Mouse (Mus musculus) MEL (cell line): ENCODE measurements around the gene Dock4. TPM values are rescaled to one million over a fixed set of nuclear protein-coding genes. Genes with fewer than 3 reads are reported as not detected.

Experiments used
- DNase-seq: peaks from one replicate; pipeline ENCODE4 v3.0.0; 2011; ENCODE audit warnings: low read depth, low spot score
- H3K27ac ChIP-seq: 2 replicates; pipeline ENCODE4 v1.5.1; 2012; ENCODE audit warnings: low read depth, mild to moderate bottlenecking, control low read depth, low read length, moderate library complexity; ENCODE audit not compliant: control insufficient read depth
- H3K27me3 ChIP-seq, 2 experiments: fragments of 150-350 bp in 1 of 2; sonication (generic) in 1 of 2; 2 replicates each; pipeline ENCODE4 v1.6.1; 2012; ENCODE audit warnings: low read length in 2 of 2, mild to moderate bottlenecking in 2 of 2, improper control_type of control experiment in 1 of 2, moderate library complexity in 1 of 2; ENCODE audit not compliant: insufficient read depth in 2 of 2, control insufficient read depth in 1 of 2
- H3K36me3 ChIP-seq, 2 experiments: 2 replicates each; pipeline ENCODE4 v1.6.1; 2012 to 2014; ENCODE audit warnings: low read length in 2 of 2, improper control_type of control experiment in 1 of 2, inconsistent platforms in 1 of 2, mild to moderate bottlenecking in 1 of 2; ENCODE audit not compliant: insufficient read depth in 2 of 2, control insufficient read depth in 1 of 2
- H3K4me1 ChIP-seq, 2 experiments: fragments of 150-350 bp in 1 of 2; sonication (generic) in 1 of 2; 2 replicates each; pipeline ENCODE4 v1.6.1; 2012; ENCODE audit warnings: low read length in 2 of 2, improper control_type of control experiment in 1 of 2, mild to moderate bottlenecking in 1 of 2; ENCODE audit not compliant: insufficient read depth in 2 of 2, control insufficient read depth in 1 of 2
- H3K4me3 ChIP-seq, 2 experiments: fragments of 150-350 bp in 1 of 2; sonication (generic) in 1 of 2; 2 replicates each; pipeline ENCODE4 v1.5.1; 2012; ENCODE audit warnings: low read depth in 2 of 2, low read length in 2 of 2, mild to moderate bottlenecking in 2 of 2, moderate library complexity in 2 of 2, control low read depth in 1 of 2, improper control_type of control experiment in 1 of 2; ENCODE audit not compliant: control insufficient read depth in 1 of 2, insufficient read depth in 1 of 2
- H3K79me2 ChIP-seq: 2 replicates; pipeline ENCODE4 v1.6.1; 2012; ENCODE audit warnings: mild to moderate bottlenecking, low read length, moderate library complexity; ENCODE audit not compliant: control insufficient read depth, poor library complexity, insufficient read depth
- H3K9ac ChIP-seq: 2 replicates; pipeline ENCODE4 v1.6.1; 2012; ENCODE audit warnings: low read depth, mild to moderate bottlenecking, control low read depth, low read length, moderate library complexity; ENCODE audit not compliant: control insufficient read depth, poor library complexity, severe bottlenecking
- H3K9me3 ChIP-seq: fragments of 150-350 bp; sonication (generic); replicated peaks from 2 replicates; pipeline ENCODE4 v1.6.1; 2012; ENCODE audit warnings: mild to moderate bottlenecking, low read length, improper control_type of control experiment, moderate library complexity; ENCODE audit not compliant: insufficient read depth
- CHD1 ChIP-seq: IDR thresholded peaks from 2 replicates; pipeline ENCODE4 v1.6.1; 2012; ENCODE audit warnings: low read depth, mild to moderate bottlenecking, inconsistent platforms, low read length, improper control_type of control experiment
- CTCF ChIP-seq, 3 experiments: IDR thresholded peaks in 2 of 3; conservative IDR thresholded peaks in 1 of 3; 2 replicates each; pipeline ENCODE4 v1.5.1; 2011 to 2012; ENCODE audit warnings: low read length in 3 of 3, low read depth in 2 of 3, mild to moderate bottlenecking in 2 of 3, improper control_type of control experiment in 1 of 3, inconsistent platforms in 1 of 3, mixed read lengths in 1 of 3, moderate library complexity in 1 of 3; ENCODE audit not compliant: control insufficient read depth in 1 of 3, insufficient read depth in 1 of 3, poor library complexity in 1 of 3, severe bottlenecking in 1 of 3
- E2F4 ChIP-seq: IDR thresholded peaks from 2 replicates; pipeline ENCODE4 v1.6.1; 2011; ENCODE audit warnings: low read depth, low read length, improper control_type of control experiment, borderline replicate concordance
- ELF1 ChIP-seq: IDR thresholded peaks from 2 replicates; pipeline ENCODE4 v1.6.1; 2014; ENCODE audit warnings: low read depth, mild to moderate bottlenecking, inconsistent platforms, low read length, improper control_type of control experiment, moderate library complexity
- HCFC1 ChIP-seq: IDR thresholded peaks from 2 replicates; pipeline ENCODE4 v1.6.1; 2012; ENCODE audit warnings: low read depth, mild to moderate bottlenecking, inconsistent platforms, low read length, improper control_type of control experiment, moderate library complexity
- JUND ChIP-seq: IDR thresholded peaks from 2 replicates; pipeline ENCODE4 v1.6.1; 2011; ENCODE audit warnings: low read depth, mild to moderate bottlenecking, improper control_type of control experiment, low read length
- KAT2A ChIP-seq: conservative IDR thresholded peaks from 2 replicates; pipeline ENCODE4 v1.6.1; 2012; ENCODE audit warnings: low read depth, low read length, improper control_type of control experiment, inconsistent platforms
- MAFK ChIP-seq: IDR thresholded peaks from 2 replicates; pipeline ENCODE4 v1.6.1; 2011; ENCODE audit warnings: low read depth, mild to moderate bottlenecking, low read length, improper control_type of control experiment, borderline replicate concordance
- MAX ChIP-seq: IDR thresholded peaks from 2 replicates; pipeline ENCODE4 v1.6.1; 2011; ENCODE audit warnings: low read length, improper control_type of control experiment
- MAZ ChIP-seq: IDR thresholded peaks from 2 replicates; pipeline ENCODE4 v1.6.1; 2012; ENCODE audit warnings: low read depth, mild to moderate bottlenecking, inconsistent platforms, low read length, improper control_type of control experiment
- MEF2A ChIP-seq: IDR thresholded peaks from 2 replicates; pipeline ENCODE4 v1.6.1; 2014; ENCODE audit warnings: low read depth, mild to moderate bottlenecking, inconsistent platforms, low read length, improper control_type of control experiment; ENCODE audit not compliant: poor library complexity, insufficient replicate concordance, severe bottlenecking; ENCODE audit errors: extremely low read depth
- MXI1 ChIP-seq: IDR thresholded peaks from 2 replicates; pipeline ENCODE4 v1.6.1; 2011; ENCODE audit warnings: mild to moderate bottlenecking, low read depth, low read length, improper control_type of control experiment
- NELFE ChIP-seq: IDR thresholded peaks from 2 replicates; pipeline ENCODE4 v1.6.1; 2011; ENCODE audit warnings: low read depth, low read length, improper control_type of control experiment
- POLR2A ChIP-seq, 2 experiments: IDR thresholded peaks; 2 replicates each; pipeline ENCODE4 v1.6.1; 2011 to 2012; ENCODE audit warnings: low read length in 2 of 2, mild to moderate bottlenecking in 2 of 2, control low read depth in 1 of 2, improper control_type of control experiment in 1 of 2, low read depth in 1 of 2, moderate library complexity in 1 of 2; ENCODE audit not compliant: control insufficient read depth in 1 of 2, insufficient read depth in 1 of 2, poor library complexity in 1 of 2
- RAD21 ChIP-seq: IDR thresholded peaks from 2 replicates; pipeline ENCODE4 v1.6.1; 2011; ENCODE audit warnings: mild to moderate bottlenecking, low read depth, low read length, improper control_type of control experiment
- RCOR1 ChIP-seq: IDR thresholded peaks from 2 replicates; pipeline ENCODE4 v1.6.1; 2012; ENCODE audit warnings: low read depth, mild to moderate bottlenecking, inconsistent platforms, low read length, improper control_type of control experiment
- SMC3 ChIP-seq: IDR thresholded peaks from 2 replicates; pipeline ENCODE4 v1.6.1; 2011; ENCODE audit warnings: low read depth, low read length, improper control_type of control experiment
- TAL1 ChIP-seq: IDR thresholded peaks from 2 replicates; pipeline ENCODE4 v1.6.1; 2012; ENCODE audit warnings: mild to moderate bottlenecking, inconsistent platforms, low read length, moderate library complexity, mixed read lengths
- TBP ChIP-seq: IDR thresholded peaks from 2 replicates; pipeline ENCODE4 v1.8.0; 2011; ENCODE audit warnings: low read depth, low read length, improper control_type of control experiment
- UBTF ChIP-seq: IDR thresholded peaks from 2 replicates; pipeline ENCODE4 v1.6.1; 2012; ENCODE audit warnings: low read depth, mild to moderate bottlenecking, inconsistent platforms, low read length, improper control_type of control experiment, moderate library complexity, borderline replicate concordance; ENCODE audit not compliant: insufficient read depth
- USF1 ChIP-seq: IDR thresholded peaks from 2 replicates; pipeline ENCODE4 v1.6.1; 2014; ENCODE audit warnings: low read depth, mild to moderate bottlenecking, inconsistent platforms, low read length, improper control_type of control experiment, moderate library complexity
- ZKSCAN1 ChIP-seq: IDR thresholded peaks from 2 replicates; pipeline ENCODE4 v1.6.1; 2012; ENCODE audit warnings: low read depth, mild to moderate bottlenecking, inconsistent platforms, low read length, improper control_type of control experiment, moderate library complexity
- ZNF384 ChIP-seq: IDR thresholded peaks from 2 replicates; pipeline ENCODE4 v1.6.1; 2012; ENCODE audit warnings: low read depth, mild to moderate bottlenecking, inconsistent platforms, low read length, improper control_type of control experiment
- polyA plus RNA-seq, 2 experiments: library from polyadenylated mRNA; stranded (reverse) in 1 of 2; unstranded in 1 of 2; fragments of >175 nt in 1 of 2; fragments of >200 nt in 1 of 2; gene quantifications; 2 replicates each; pipeline versions ENCODE4 v1.2.1 to v1.2.4; 2012; ENCODE audit warnings: low replicate concordance in 2 of 2, low read depth in 1 of 2; ENCODE audit not compliant: insufficient read length in 2 of 2, insufficient read depth in 1 of 2, missing spikeins in 1 of 2
- total RNA-seq: library from RNA; depleted of rRNA; stranded (reverse); fragments of 300-350 nt; gene quantifications from 2 replicates; pipeline ENCODE4 v1.2.3, GENCODE M21; 2012

Dock4 gene
- total and polyA plus RNA-seq, 3 experiments: 0.08 to 0.17 TPM; not detected in 1

- Histone ChIP-seq H3K36me3 (no peaks in the 10 kb centered on the region), H3K4me3 (no peak overlapping the region), H3K4me1 (no peaks in the 10 kb centered on the region; a peak in 1 of 4 replicates), H3K27ac (no peak overlapping the region), H3K9ac (no peak overlapping the region), H3K27me3 (no peaks in the 10 kb centered on the region), H3K9me3 (no peaks in the 10 kb centered on the region), H3K79me2 (no peaks in the 10 kb centered on the region)
- DNase-seq: no peak
- TF ChIP-seq KAT2A: no peak
- TF ChIP-seq USF1: no peak
- no peak for TF ChIP-seq TBP
- TF ChIP-seq CHD1: no peak
- no peak for TF ChIP-seq ZNF384
- no peak for TF ChIP-seq MAZ
- TF ChIP-seq CTCF (IDR thresholded peaks at IDR 0.05 in 2 of 3, conservative IDR thresholded peaks at IDR 0.05 in 1 of 3; ENCODE audit: control insufficient read depth in 1 of 3, insufficient read depth in 1 of 3, low read depth in 2 of 3, low read length in 3 of 3, poor library complexity in 1 of 3, severe bottlenecking in 1 of 3): no peak
- no peak for TF ChIP-seq MAFK
- TF ChIP-seq POLR2A (IDR thresholded peaks at IDR 0.05; ENCODE audit: control insufficient read depth in 1 of 2, insufficient read depth in 1 of 2, low read depth in 1 of 2, low read length in 2 of 2, poor library complexity in 1 of 2): no peak
- TF ChIP-seq TAL1: no peak
- TF ChIP-seq ELF1: no peak
- no peak for TF ChIP-seq MAX
- TF ChIP-seq MXI1: no peak
Observed at GRCm38 (mm10) chr12:40842991-40843390, 397.2 kb downstream of the Dock4 start.

GRCm38 (mm10) chr12:40843474-40844080, 397.8 kb downstream of the Dock4 start:
- DNase-seq: no peak
- H3K27ac ChIP-seq: no peak overlapping the region
- no peak overlapping the region for H3K9ac ChIP-seq
- no peaks in the 10 kb centered on the region for H3K36me3 ChIP-seq
- H3K4me1 ChIP-seq: no peaks in the 10 kb centered on the region; a peak in 1 of 4 replicates
- H3K9me3 ChIP-seq: no peaks in the 10 kb centered on the region
- TF ChIP-seq MEF2A (no peak), POLR2A (IDR thresholded peaks at IDR 0.05; ENCODE audit: control insufficient read depth in 1 of 2, insufficient read depth in 1 of 2, low read depth in 1 of 2, low read length in 2 of 2, poor library complexity in 1 of 2) (no peak), ZNF384 (no peak), MXI1 (no peak), RAD21 (no peak), HCFC1 (no peak), CHD1 (no peak), NELFE (no peak), SMC3 (no peak), RCOR1 (no peak), UBTF (no peak), ZKSCAN1 (no peak), MAZ (no peak), TAL1 (no peak), JUND (no peak), E2F4 (no peak)
- TF ChIP-seq, all 39 proteins: peak for 0
- Histone ChIP-seq H3K27me3 (no peaks in the 10 kb centered on the region), H3K79me2 (no peaks in the 10 kb centered on the region), H3K4me3 (no peak overlapping the region)
